Mouse (Mus musculus) olfactory bulb, adult 2 months (tissue): ENCODE results near the gene Aig1.

Source experiments
- CTCF ChIP-seq: fragments of 200-500 bp; IDR thresholded peaks from 2 replicates; pipeline ENCODE4 v1.5.1; 2012; ENCODE audit warnings: low read depth, mild to moderate bottlenecking, low read length, moderate library complexity; ENCODE audit not compliant: insufficient read depth
- POLR2A ChIP-seq: fragments of 200-500 bp; IDR thresholded peaks from 2 replicates; pipeline ENCODE4 v1.6.1; 2012; ENCODE audit warnings: mild to moderate bottlenecking, low read depth, low read length, moderate library complexity; ENCODE audit not compliant: insufficient read depth

- TF ChIP-seq CTCF (no peak), POLR2A (no peak)
Measured at GRCm38 (mm10) chr10:13806806-13807205, 62.0 kb downstream of the Aig1 start.
